Mouse (Mus musculus): ENCODE measurements around the gene Aip. TPM values are rescaled to one million over a fixed set of nuclear protein-coding genes. Genes with fewer than 3 reads are reported as not detected.

Aip gene
- polyA plus RNA-seq, 1 experiment from 2014 or later, result 26.8 TPM

- Histone ChIP-seq H3K4me1 (ENCODE audit: insufficient read depth) (peaks cover 41% of the 10 kb centered on the region), H3K36me3 (replicated peaks; ENCODE audit: insufficient read depth, low read length) (peaks cover 44% of the 10 kb centered on the region), H3K4me3 (ENCODE audit: low read depth, low read length) (no peak overlapping the region), H3K9ac (replicated peaks) (no peak overlapping the region), H3K27ac (ENCODE audit: low read depth) (no peak overlapping the region), H3K4me2 (ENCODE audit: low read depth, low read length) (no peak overlapping the region), H3K9me3 (ENCODE audit: low read length) (no peaks in the 10 kb centered on the region), H3K27me3 (ENCODE audit: insufficient read depth, low read length) (no peaks in the 10 kb centered on the region)
- no peak for TF ChIP-seq EP300 (IDR thresholded peaks at IDR 0.05; ENCODE audit: low read depth)
- no peak for TF ChIP-seq CTCF (IDR thresholded peaks at IDR 0.05; ENCODE audit: low read depth)
- no peak for DNase-seq
- 93% methylated on average over 2 of the region's 2 CpGs for WGBS (ENCODE audit: insufficient replicate concordance)
- ATAC-seq, result no peak
These were observed 7.3 kb downstream of the Aip start for GRCm38 (mm10) chr19:4118350-4118749.

GRCm38 (mm10) chr19:4117006-4117405, 8.7 kb downstream of the Aip start:
- Histone ChIP-seq H3K4me1 (ENCODE audit: insufficient read depth) (peaks cover 47% of the 10 kb centered on the region), H3K9me3 (ENCODE audit: low read length) (no peaks in the 10 kb centered on the region), H3K36me3 (replicated peaks; ENCODE audit: insufficient read depth, low read length) (peaks cover 54% of the 10 kb centered on the region), H3K4me3 (ENCODE audit: low read depth, low read length) (no peak overlapping the region), H3K4me2 (ENCODE audit: low read depth, low read length) (no peak overlapping the region), H3K27ac (ENCODE audit: low read depth) (no peak overlapping the region), H3K27me3 (ENCODE audit: insufficient read depth, low read length) (no peaks in the 10 kb centered on the region), H3K9ac (replicated peaks) (no peak overlapping the region)
- TF ChIP-seq EP300 (IDR thresholded peaks at IDR 0.05; ENCODE audit: low read depth) (no peak), CTCF (IDR thresholded peaks at IDR 0.05; ENCODE audit: low read depth) (no peak)
- WGBS (ENCODE audit: insufficient replicate concordance), result 90% methylated on average over 7 of the region's 7 CpGs
- ATAC-seq (no peak), DNase-seq (no peak)

- TF ChIP-seq EP300 (IDR thresholded peaks at IDR 0.05; ENCODE audit: low read depth), result no peak
- no peak for ATAC-seq
- H3K36me3 ChIP-seq (replicated peaks; ENCODE audit: insufficient read depth, low read length), result peaks cover 63% of the 10 kb centered on the region
- no peaks in the 10 kb centered on the region for H3K27me3 ChIP-seq (ENCODE audit: insufficient read depth, low read length)
- peaks cover 44% of the 10 kb centered on the region for H3K4me1 ChIP-seq (ENCODE audit: insufficient read depth)
- H3K9ac ChIP-seq (replicated peaks), result no peak overlapping the region
- DNase-seq, result no peak
- 89% methylated on average over 11 of the region's 11 CpGs for WGBS (ENCODE audit: insufficient replicate concordance)
- H3K4me3 ChIP-seq (ENCODE audit: low read depth, low read length), result no peak overlapping the region
- H3K4me2 ChIP-seq (ENCODE audit: low read depth, low read length), result no peak overlapping the region
- H3K9me3 ChIP-seq (ENCODE audit: low read length), result no peaks in the 10 kb centered on the region
- H3K27ac ChIP-seq (ENCODE audit: low read depth), result no peak overlapping the region
These were observed 9.8 kb downstream of the Aip start for GRCm38 (mm10) chr19:4115816-4116215.

GRCm38 (mm10) chr19:4115144-4115543, 10.5 kb downstream of the Aip start:
- no peak for TF ChIP-seq CTCF (IDR thresholded peaks at IDR 0.05; ENCODE audit: low read depth)
- TF ChIP-seq EP300 (IDR thresholded peaks at IDR 0.05; ENCODE audit: low read depth), result no peak
- no peaks in the 10 kb centered on the region for H3K27me3 ChIP-seq (ENCODE audit: insufficient read depth, low read length)
- H3K27ac ChIP-seq (ENCODE audit: low read depth), result no peak overlapping the region
- DNase-seq (no peak), ATAC-seq (no peak)
- no peak overlapping the region for H3K9ac ChIP-seq (replicated peaks)
- H3K4me3 ChIP-seq (ENCODE audit: low read depth, low read length), result no peak overlapping the region
- H3K4me2 ChIP-seq (ENCODE audit: low read depth, low read length), result no peak overlapping the region
- H3K36me3 ChIP-seq (replicated peaks; ENCODE audit: insufficient read depth, low read length), result peaks cover 66% of the 10 kb centered on the region
- H3K9me3 ChIP-seq (ENCODE audit: low read length), result no peaks in the 10 kb centered on the region
- 93% methylated on average over 10 of the region's 10 CpGs for WGBS (ENCODE audit: insufficient replicate concordance)
- H3K4me1 ChIP-seq (ENCODE audit: insufficient read depth), result peaks cover 37% of the 10 kb centered on the region

GRCm38 (mm10) chr19:4114551-4114950, 11.1 kb downstream of the Aip start:
- DNase-seq (no peak), ATAC-seq (no peak)
- H3K4me2 ChIP-seq (ENCODE audit: low read depth, low read length), result 0 out of 2 replicates have a peak overlapping the region, but pooled peaks have one; percentile 57
- peak overlapping the region; percentile 47; the same call in 1 of the 2 replicates for H3K9ac ChIP-seq (replicated peaks)
- H3K4me1 ChIP-seq (ENCODE audit: insufficient read depth), result peaks cover 31% of the 10 kb centered on the region
- peaks cover 66% of the 10 kb centered on the region for H3K36me3 ChIP-seq (replicated peaks; ENCODE audit: insufficient read depth, low read length)
- no peaks in the 10 kb centered on the region for H3K9me3 ChIP-seq (ENCODE audit: low read length)
- H3K4me3 ChIP-seq (ENCODE audit: low read depth, low read length), result no peak overlapping the region
- H3K27ac ChIP-seq (ENCODE audit: low read depth), result peak overlapping the region; percentile 90
- 84% methylated on average over 10 of the region's 10 CpGs for WGBS (ENCODE audit: insufficient replicate concordance)
- no peak for TF ChIP-seq EP300 (IDR thresholded peaks at IDR 0.05; ENCODE audit: low read depth)
- TF ChIP-seq CTCF (IDR thresholded peaks at IDR 0.05; ENCODE audit: low read depth), result no peak
- H3K27me3 ChIP-seq (ENCODE audit: insufficient read depth, low read length), result no peaks in the 10 kb centered on the region

- 0 out of 2 replicates have a peak overlapping the region, but pooled peaks have one; percentile 1 for H3K4me3 ChIP-seq (ENCODE audit: low read depth, low read length)
- WGBS (ENCODE audit: insufficient replicate concordance), result 11% methylated on average over 5 of the region's 5 CpGs
These were observed 11.8 kb downstream of the Aip start for GRCm38 (mm10) chr19:4113806-4114230.

More at GRCm38 (mm10) chr19:4113806-4114230, 11.8 kb downstream of the Aip start:
- ATAC-seq, result peak; percentile 44
- no peaks in the 10 kb centered on the region for H3K9me3 ChIP-seq (ENCODE audit: low read length)
- H3K27ac ChIP-seq (ENCODE audit: low read depth), result peak overlapping the region; percentile 90
- peak overlapping the region; percentile 47 for H3K9ac ChIP-seq (replicated peaks)
- peaks cover 64% of the 10 kb centered on the region for H3K36me3 ChIP-seq (replicated peaks; ENCODE audit: insufficient read depth, low read length)
- H3K27me3 ChIP-seq (ENCODE audit: insufficient read depth, low read length), result no peaks in the 10 kb centered on the region
- DNase-seq, result peak; percentile 64
- TF ChIP-seq CTCF (IDR thresholded peaks at IDR 0.05; ENCODE audit: low read depth) (no peak), EP300 (IDR thresholded peaks at IDR 0.05; ENCODE audit: low read depth) (no peak)
- H3K4me1 ChIP-seq (ENCODE audit: insufficient read depth), result peaks cover 29% of the 10 kb centered on the region
- H3K4me2 ChIP-seq (ENCODE audit: low read depth, low read length), result peak overlapping the region; percentile 57

Data from liver, postnatal 0 days (tissue).